Mouse (Mus musculus): ENCODE data around the gene Camk1g. TPM values are rescaled to one million over a fixed set of nuclear protein-coding genes. Genes with fewer than 3 reads are reported as not detected.
A peak's percentile ranks its signal among the peaks of the same experiment; 100 is the strongest.

Gene Camk1g
- total and polyA plus RNA-seq, 2 experiments: not detected

- no peak for DNase-seq (ENCODE audit: extremely low read depth, low read depth, low spot score)
- Histone ChIP-seq H3K9ac (ENCODE audit: low read depth, low read length) (no peak overlapping the region), H3K36me3 (ENCODE audit: control insufficient read depth, insufficient read depth, low read length) (no peaks in the 10 kb centered on the region), H3K4me3 (ENCODE audit: insufficient read depth, low read depth, low read length) (no peak overlapping the region), H3K27ac (replicated peaks; ENCODE audit: insufficient read depth, low read depth, low read length) (no peak overlapping the region), H3K4me1 (ENCODE audit: control insufficient read depth, insufficient read depth, low read length) (no peaks in the 10 kb centered on the region), H3K79me2 (ENCODE audit: control insufficient read depth, insufficient read depth, low read length) (no peaks in the 10 kb centered on the region), H3K27me3 (ENCODE audit: control insufficient read depth, insufficient read depth, low read length) (no peaks in the 10 kb centered on the region)
- WGBS: 92% methylated on average over 6 of the region's 6 CpGs
- TF ChIP-seq POLR2A (IDR thresholded peaks at IDR 0.05; ENCODE audit: extremely low read depth, insufficient read depth, low read length) (no peak), CTCF (IDR thresholded peaks at IDR 0.05; ENCODE audit: low read depth, low read length) (no peak)
These were observed 36.1 kb upstream of the Camk1g start for GRCm38 (mm10) chr1:193406059-193406642.

GRCm38 (mm10) chr1:193401695-193402094 is 31.6 kb upstream of the Camk1g start:
- no peak for DNase-seq (ENCODE audit: extremely low read depth, low read depth, low spot score)
- Histone ChIP-seq H3K9ac (ENCODE audit: low read depth, low read length) (no peak overlapping the region), H3K27ac (replicated peaks; ENCODE audit: insufficient read depth, low read depth, low read length) (no peak overlapping the region), H3K79me2 (ENCODE audit: control insufficient read depth, insufficient read depth, low read length) (no peaks in the 10 kb centered on the region), H3K4me1 (ENCODE audit: control insufficient read depth, insufficient read depth, low read length) (no peaks in the 10 kb centered on the region), H3K36me3 (ENCODE audit: control insufficient read depth, insufficient read depth, low read length) (no peaks in the 10 kb centered on the region), H3K4me3 (ENCODE audit: insufficient read depth, low read depth, low read length) (no peak overlapping the region), H3K27me3 (ENCODE audit: control insufficient read depth, insufficient read depth, low read length) (no peaks in the 10 kb centered on the region)
- peak; percentile 10; the same call in 1 of the 2 replicates for TF ChIP-seq CTCF (IDR thresholded peaks at IDR 0.05; ENCODE audit: low read depth, low read length)
- TF ChIP-seq POLR2A (IDR thresholded peaks at IDR 0.05; ENCODE audit: extremely low read depth, insufficient read depth, low read length): no peak
- WGBS: 86% methylated on average over 9 of the region's 9 CpGs

- TF ChIP-seq CTCF (IDR thresholded peaks at IDR 0.05; ENCODE audit: low read depth, low read length) (no peak), POLR2A (IDR thresholded peaks at IDR 0.05; ENCODE audit: extremely low read depth, insufficient read depth, low read length) (no peak)
- H3K4me1 ChIP-seq (ENCODE audit: control insufficient read depth, insufficient read depth, low read length): no peaks in the 10 kb centered on the region
- no peak overlapping the region for H3K4me3 ChIP-seq (ENCODE audit: insufficient read depth, low read depth, low read length)
- H3K27me3 ChIP-seq (ENCODE audit: control insufficient read depth, insufficient read depth, low read length): no peaks in the 10 kb centered on the region
- no peaks in the 10 kb centered on the region for H3K36me3 ChIP-seq (ENCODE audit: control insufficient read depth, insufficient read depth, low read length)
- H3K27ac ChIP-seq (replicated peaks; ENCODE audit: insufficient read depth, low read depth, low read length): no peak overlapping the region
- no peaks in the 10 kb centered on the region for H3K79me2 ChIP-seq (ENCODE audit: control insufficient read depth, insufficient read depth, low read length)
- no peak overlapping the region for H3K9ac ChIP-seq (ENCODE audit: low read depth, low read length)
- no peak for DNase-seq (ENCODE audit: extremely low read depth, low read depth, low spot score)
- WGBS: 84% methylated on average over 1 of the region's 1 CpGs
These were observed 30.2 kb upstream of the Camk1g start for GRCm38 (mm10) chr1:193400348-193400747.

DNA sequence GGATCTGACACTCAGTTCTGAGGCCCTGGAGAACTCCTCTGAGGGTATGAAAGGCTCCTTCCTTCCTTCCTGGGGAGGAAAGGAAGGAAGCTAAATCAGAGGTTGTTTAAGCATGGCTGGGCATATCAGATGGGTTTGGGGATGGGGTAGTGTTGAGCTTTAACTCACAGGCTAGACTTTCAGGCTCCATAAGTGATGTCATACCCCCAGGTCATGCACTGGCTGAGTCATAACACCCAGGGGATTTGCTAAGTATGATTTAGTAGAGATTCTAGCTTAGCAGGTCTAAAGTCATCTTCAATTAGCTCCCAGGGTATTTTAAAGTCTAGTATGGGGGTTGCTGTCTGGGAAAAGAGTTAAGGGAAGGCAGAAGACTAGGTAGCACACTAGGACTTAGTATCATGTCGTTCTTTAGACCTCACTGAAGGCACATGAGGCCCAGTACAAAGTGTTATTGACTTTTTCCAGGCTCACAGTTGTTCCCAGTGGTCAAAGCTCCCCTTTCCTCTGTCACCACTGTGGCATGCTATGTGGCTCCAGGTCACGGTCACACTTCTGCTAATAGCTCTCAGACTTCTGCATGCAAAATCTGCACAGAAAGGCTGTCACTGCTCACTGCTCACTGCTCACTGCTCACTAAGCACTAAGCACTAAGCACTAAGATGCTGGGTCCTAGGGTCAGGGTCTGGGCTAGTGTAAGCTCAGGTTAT is 28.8 kb upstream of the Camk1g start:
- WGBS: 23% methylated on average over 2 of the region's 2 CpGs
- Histone ChIP-seq H3K36me3 (ENCODE audit: control insufficient read depth, insufficient read depth, low read length) (no peaks in the 10 kb centered on the region), H3K9ac (ENCODE audit: low read depth, low read length) (no peak overlapping the region), H3K27ac (replicated peaks; ENCODE audit: insufficient read depth, low read depth, low read length) (no peak overlapping the region), H3K27me3 (ENCODE audit: control insufficient read depth, insufficient read depth, low read length) (no peaks in the 10 kb centered on the region), H3K4me1 (ENCODE audit: control insufficient read depth, insufficient read depth, low read length) (no peaks in the 10 kb centered on the region), H3K79me2 (ENCODE audit: control insufficient read depth, insufficient read depth, low read length) (no peaks in the 10 kb centered on the region), H3K4me3 (ENCODE audit: insufficient read depth, low read depth, low read length) (no peak overlapping the region)
- peak; percentile 53 for DNase-seq (ENCODE audit: extremely low read depth, low read depth, low spot score)
- no peak for TF ChIP-seq POLR2A (IDR thresholded peaks at IDR 0.05; ENCODE audit: extremely low read depth, insufficient read depth, low read length)
- no peak for TF ChIP-seq CTCF (IDR thresholded peaks at IDR 0.05; ENCODE audit: low read depth, low read length)

- H3K4me3 ChIP-seq (ENCODE audit: insufficient read depth, low read depth, low read length): no peak overlapping the region
- no peak for TF ChIP-seq CTCF (IDR thresholded peaks at IDR 0.05; ENCODE audit: low read depth, low read length)
- TF ChIP-seq POLR2A (IDR thresholded peaks at IDR 0.05; ENCODE audit: extremely low read depth, insufficient read depth, low read length): no peak
- H3K36me3 ChIP-seq (ENCODE audit: control insufficient read depth, insufficient read depth, low read length): no peaks in the 10 kb centered on the region
- no peaks in the 10 kb centered on the region for H3K4me1 ChIP-seq (ENCODE audit: control insufficient read depth, insufficient read depth, low read length)
- DNase-seq (ENCODE audit: extremely low read depth, low read depth, low spot score): no peak
- H3K27ac ChIP-seq (replicated peaks; ENCODE audit: insufficient read depth, low read depth, low read length): no peak overlapping the region
- no peak overlapping the region for H3K9ac ChIP-seq (ENCODE audit: low read depth, low read length)
- H3K79me2 ChIP-seq (ENCODE audit: control insufficient read depth, insufficient read depth, low read length): no peaks in the 10 kb centered on the region
- H3K27me3 ChIP-seq (ENCODE audit: control insufficient read depth, insufficient read depth, low read length): no peaks in the 10 kb centered on the region
These were observed 27.0 kb upstream of the Camk1g start for GRCm38 (mm10) chr1:193397109-193397508.

GRCm38 (mm10) chr1:193392266-193392665 is 22.2 kb upstream of the Camk1g start:
- DNase-seq (ENCODE audit: extremely low read depth, low read depth, low spot score): no peak
- H3K4me3 ChIP-seq (ENCODE audit: insufficient read depth, low read depth, low read length): no peak overlapping the region
- 91% methylated on average over 3 of the region's 3 CpGs for WGBS
- no peaks in the 10 kb centered on the region for H3K36me3 ChIP-seq (ENCODE audit: control insufficient read depth, insufficient read depth, low read length)
- H3K79me2 ChIP-seq (ENCODE audit: control insufficient read depth, insufficient read depth, low read length): no peaks in the 10 kb centered on the region
- H3K27ac ChIP-seq (replicated peaks; ENCODE audit: insufficient read depth, low read depth, low read length): no peak overlapping the region
- H3K9ac ChIP-seq (ENCODE audit: low read depth, low read length): no peak overlapping the region
- TF ChIP-seq POLR2A (IDR thresholded peaks at IDR 0.05; ENCODE audit: extremely low read depth, insufficient read depth, low read length): no peak
- no peak for TF ChIP-seq CTCF (IDR thresholded peaks at IDR 0.05; ENCODE audit: low read depth, low read length)
- H3K27me3 ChIP-seq (ENCODE audit: control insufficient read depth, insufficient read depth, low read length): no peaks in the 10 kb centered on the region
- no peaks in the 10 kb centered on the region for H3K4me1 ChIP-seq (ENCODE audit: control insufficient read depth, insufficient read depth, low read length)
